Mouse (Mus musculus): ENCODE results near the gene Antxr1. TPM values are rescaled to one million over a fixed set of nuclear protein-coding genes. Genes with fewer than 3 reads are reported as not detected.

Gene Antxr1
- polyA plus RNA-seq, 1 experiment from 2014 or later, result 5.6 TPM

DNA sequence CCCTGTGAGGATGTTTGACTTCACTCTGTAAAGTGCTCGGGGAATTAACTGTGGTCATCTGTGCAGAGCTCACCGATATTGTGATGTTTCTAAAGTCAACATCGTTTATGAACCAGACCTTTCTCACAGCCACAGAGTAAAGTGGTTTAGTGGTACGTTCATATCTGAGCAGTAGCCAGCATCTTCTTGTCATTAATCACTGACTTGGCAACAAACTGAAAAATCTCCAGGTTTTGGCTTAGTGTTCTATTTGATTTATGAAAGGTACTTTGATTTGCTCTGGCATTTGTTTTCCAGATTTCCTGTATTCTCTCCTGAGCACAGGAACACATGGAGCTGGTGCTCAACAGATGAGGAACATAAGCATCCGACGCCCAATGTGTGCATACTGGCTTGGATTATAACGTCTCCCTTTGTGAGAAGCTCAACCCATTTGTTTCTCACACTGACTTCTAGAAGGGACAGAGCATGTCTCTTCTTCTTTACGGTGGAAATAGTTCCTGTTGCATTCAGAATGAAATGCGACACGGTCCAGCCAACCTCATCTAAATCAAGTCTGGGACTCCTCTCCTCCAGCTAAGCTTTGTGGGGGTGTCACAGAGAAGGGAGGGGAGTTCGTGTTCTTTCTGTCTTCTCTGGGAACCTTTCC is 50.8 kb downstream of the Antxr1 start:
- Histone ChIP-seq H3K9me3 (no peaks in the 10 kb centered on the region), H3K27ac (replicated peaks) (no peak overlapping the region), H3K4me1 (no peaks in the 10 kb centered on the region), H3K36me3 (peaks cover 8% of the 10 kb centered on the region; the same call in 1 of the 2 replicates), H3K9ac (replicated peaks) (no peak overlapping the region), H3K4me3 (no peak overlapping the region), H3K27me3 (no peaks in the 10 kb centered on the region), H3K4me2 (replicated peaks) (no peak overlapping the region)
- ATAC-seq (ENCODE audit: low FRiP score, low read depth), result no peak
- WGBS, result 85% methylated on average over 11 of the region's 11 CpGs

DNA sequence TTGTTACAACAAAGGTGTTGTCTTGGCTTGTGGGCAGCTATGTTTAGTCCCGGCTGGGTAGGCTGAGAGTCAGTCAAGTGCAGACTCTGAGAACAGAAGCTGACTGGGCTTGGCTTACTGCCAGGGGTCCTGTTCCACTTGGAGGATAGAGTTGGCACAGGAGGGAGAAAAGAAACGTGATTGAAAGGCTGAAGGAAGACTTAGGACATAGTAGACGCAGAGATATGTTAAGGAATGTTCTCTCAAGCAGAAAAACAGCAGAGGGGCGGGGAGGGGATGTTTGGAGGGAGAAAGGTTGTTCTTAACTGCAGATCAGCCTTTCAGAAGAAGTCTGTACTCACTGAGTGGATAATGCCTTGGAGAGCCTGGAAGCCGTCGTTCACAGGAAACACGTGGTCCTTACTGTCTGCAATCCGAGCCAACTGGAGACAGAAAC is 53.3 kb downstream of the Antxr1 start:
- Histone ChIP-seq H3K9ac (replicated peaks) (no peak overlapping the region), H3K9me3 (no peaks in the 10 kb centered on the region), H3K27ac (replicated peaks) (no peak overlapping the region), H3K27me3 (no peaks in the 10 kb centered on the region), H3K4me2 (replicated peaks) (no peak overlapping the region), H3K4me1 (peaks cover 6% of the 10 kb centered on the region), H3K4me3 (no peak overlapping the region), H3K36me3 (peaks cover 8% of the 10 kb centered on the region; the same call in 1 of the 2 replicates)
- WGBS, result 72% methylated on average over 8 of the region's 8 CpGs
- no peak for ATAC-seq (ENCODE audit: low FRiP score, low read depth)

DNA sequence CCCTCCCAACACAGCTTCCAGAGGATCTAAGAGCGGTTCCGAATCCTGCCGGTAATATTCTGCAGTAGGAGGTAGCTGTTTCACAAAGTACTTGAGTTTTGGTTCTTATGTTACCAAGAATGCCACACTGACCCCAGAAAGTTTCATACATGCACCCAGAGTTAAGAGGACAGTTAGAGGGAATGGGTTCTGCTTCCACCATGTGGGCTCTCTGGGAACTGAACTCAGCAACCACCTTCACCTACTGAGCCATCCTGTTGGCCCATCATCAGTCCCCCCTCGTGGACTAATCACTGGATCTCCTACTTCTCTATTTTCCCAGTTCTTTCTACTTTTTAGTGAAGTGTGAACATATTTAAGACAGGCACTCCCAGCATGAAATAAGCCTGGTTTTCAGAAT is 53.9 kb downstream of the Antxr1 start:
- no peak overlapping the region for H3K9ac ChIP-seq (replicated peaks)
- no peak overlapping the region for H3K4me3 ChIP-seq
- no peak overlapping the region for H3K4me2 ChIP-seq (replicated peaks)
- peaks cover 8% of the 10 kb centered on the region; the same call in 1 of the 2 replicates for H3K36me3 ChIP-seq
- 89% methylated on average over 4 of the region's 4 CpGs for WGBS
- ATAC-seq (ENCODE audit: low FRiP score, low read depth), result no peak
- H3K27ac ChIP-seq (replicated peaks), result no peak overlapping the region
- H3K4me1 ChIP-seq, result peaks cover 11% of the 10 kb centered on the region
- no peaks in the 10 kb centered on the region for H3K9me3 ChIP-seq
- no peaks in the 10 kb centered on the region for H3K27me3 ChIP-seq

DNA sequence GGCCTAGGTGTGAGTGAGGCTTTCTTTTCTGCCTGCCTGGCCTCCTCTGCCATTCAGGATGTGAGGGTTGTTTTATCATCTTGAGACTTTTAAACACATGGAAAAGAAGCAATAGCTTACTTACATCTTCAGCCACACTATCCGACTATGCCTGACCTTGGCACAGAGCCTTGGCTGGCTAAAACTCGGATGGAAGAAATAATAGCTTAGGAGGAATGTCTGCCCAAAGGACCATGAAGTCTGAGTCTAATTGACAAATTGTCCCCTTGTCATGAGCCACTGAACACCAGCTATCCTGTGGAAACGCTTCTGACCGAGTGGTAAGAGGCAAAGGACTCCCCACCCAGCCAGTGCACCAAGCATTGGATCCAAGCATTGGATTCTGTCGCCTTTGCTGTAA is 57.5 kb downstream of the Antxr1 start:
- 69% methylated on average over 5 of the region's 5 CpGs for WGBS
- ATAC-seq (ENCODE audit: low FRiP score, low read depth), result no peak
- H3K27ac ChIP-seq (replicated peaks), result no peak overlapping the region

DNA sequence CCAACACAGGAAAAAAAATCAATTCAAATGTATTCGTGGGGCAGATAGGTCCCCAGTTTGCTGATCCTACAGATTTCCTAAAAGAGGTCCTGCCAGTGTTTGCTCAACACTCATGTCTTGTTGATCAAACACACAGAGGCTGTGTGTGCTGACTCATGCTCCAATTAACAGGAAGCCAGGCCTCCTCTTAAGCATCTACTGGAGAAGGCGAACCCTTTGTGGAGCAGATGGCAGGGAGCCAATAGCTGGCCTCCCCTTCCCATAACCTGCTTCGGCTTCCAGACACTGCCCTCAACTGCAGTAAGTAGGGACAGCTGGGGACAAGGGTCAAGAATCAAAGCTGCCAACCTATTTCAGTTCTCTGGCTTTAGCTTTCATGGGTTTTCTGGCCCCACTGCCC is 58.1 kb downstream of the Antxr1 start:
- no peak overlapping the region for H3K4me2 ChIP-seq (replicated peaks)
- peak overlapping the region; percentile 39; the same call in 1 of the 2 replicates for H3K27ac ChIP-seq (replicated peaks)
- no peak overlapping the region for H3K9ac ChIP-seq (replicated peaks)
- no peaks in the 10 kb centered on the region for H3K27me3 ChIP-seq
- no peak overlapping the region for H3K4me3 ChIP-seq
- WGBS, result 45% methylated on average over 3 of the region's 3 CpGs
- ATAC-seq (ENCODE audit: low FRiP score, low read depth), result no peak
- peaks cover 4% of the 10 kb centered on the region; the same call in 1 of the 2 replicates for H3K9me3 ChIP-seq
- H3K36me3 ChIP-seq, result peaks cover 21% of the 10 kb centered on the region
- H3K4me1 ChIP-seq, result peaks cover 12% of the 10 kb centered on the region

More for the DNA sequence above, 57.5 kb downstream of the Antxr1 start:
- Histone ChIP-seq H3K9ac (replicated peaks) (no peak overlapping the region), H3K9me3 (peaks cover 4% of the 10 kb centered on the region; the same call in 1 of the 2 replicates), H3K4me3 (no peak overlapping the region), H3K36me3 (peaks cover 22% of the 10 kb centered on the region), H3K4me2 (replicated peaks) (no peak overlapping the region), H3K27me3 (no peaks in the 10 kb centered on the region), H3K4me1 (peaks cover 12% of the 10 kb centered on the region)

DNA sequence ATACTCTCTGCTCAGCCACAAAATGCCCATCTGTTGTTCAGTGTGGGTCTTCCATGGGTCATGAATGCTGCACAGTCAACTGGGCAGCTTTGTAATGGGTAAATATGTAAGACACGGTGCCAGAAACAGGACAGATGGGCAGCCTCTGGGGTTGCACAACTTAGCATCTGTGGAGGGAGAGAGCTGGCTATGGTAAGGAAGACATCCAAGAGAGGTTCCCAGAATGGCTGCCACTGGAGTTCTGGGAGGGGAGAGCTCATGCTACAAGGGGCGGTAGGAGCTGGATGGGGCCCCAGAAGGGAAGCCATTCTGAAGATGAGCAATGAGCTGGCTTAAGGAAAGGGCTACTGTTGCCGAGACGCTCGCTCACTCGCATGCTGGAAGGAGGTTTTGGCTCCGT is 58.7 kb downstream of the Antxr1 start:
- H3K27ac ChIP-seq (replicated peaks), result peak overlapping the region; percentile 39; the same call in 1 of the 2 replicates
- 81% methylated on average over 7 of the region's 7 CpGs for WGBS
- H3K4me2 ChIP-seq (replicated peaks), result no peak overlapping the region
- H3K36me3 ChIP-seq, result peaks cover 15% of the 10 kb centered on the region
- no peak for ATAC-seq (ENCODE audit: low FRiP score, low read depth)
- peaks cover 12% of the 10 kb centered on the region for H3K4me1 ChIP-seq
- H3K4me3 ChIP-seq, result no peak overlapping the region
- peaks cover 4% of the 10 kb centered on the region; the same call in 1 of the 2 replicates for H3K9me3 ChIP-seq
- no peaks in the 10 kb centered on the region for H3K27me3 ChIP-seq
- H3K9ac ChIP-seq (replicated peaks), result no peak overlapping the region

DNA sequence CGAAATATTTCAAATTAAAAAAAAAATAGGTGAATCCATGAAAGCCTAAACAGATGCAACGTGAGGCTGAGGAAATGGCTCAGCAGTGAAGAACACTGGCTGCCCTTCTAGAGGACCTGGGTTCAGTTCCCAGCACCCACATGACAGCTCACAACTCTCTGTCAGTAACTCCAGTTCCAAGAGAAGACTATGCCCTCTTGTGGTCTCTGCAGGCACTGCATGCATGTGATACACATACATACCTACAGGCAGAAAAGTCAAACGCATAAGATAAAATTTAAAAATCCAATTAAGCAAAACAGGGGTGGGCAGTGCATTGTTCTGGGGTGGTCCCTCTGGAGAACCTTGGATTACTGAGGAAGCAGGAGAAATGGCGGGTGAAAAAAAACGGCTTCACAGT is 60.8 kb downstream of the Antxr1 start:
- no peak overlapping the region for H3K9ac ChIP-seq (replicated peaks)
- peaks cover 18% of the 10 kb centered on the region for H3K4me1 ChIP-seq
- no peak overlapping the region for H3K27ac ChIP-seq (replicated peaks)
- whole genome bisulfite sequencing, result 98% methylated on average over 5 of the region's 5 CpGs
- H3K36me3 ChIP-seq, result peaks cover 14% of the 10 kb centered on the region
- H3K27me3 ChIP-seq, result no peaks in the 10 kb centered on the region
- H3K9me3 ChIP-seq, result peaks cover 4% of the 10 kb centered on the region; the same call in 1 of the 2 replicates
- ATAC-seq (ENCODE audit: low FRiP score, low read depth), result no peak
- H3K4me3 ChIP-seq, result no peak overlapping the region
- no peak overlapping the region for H3K4me2 ChIP-seq (replicated peaks)

DNA sequence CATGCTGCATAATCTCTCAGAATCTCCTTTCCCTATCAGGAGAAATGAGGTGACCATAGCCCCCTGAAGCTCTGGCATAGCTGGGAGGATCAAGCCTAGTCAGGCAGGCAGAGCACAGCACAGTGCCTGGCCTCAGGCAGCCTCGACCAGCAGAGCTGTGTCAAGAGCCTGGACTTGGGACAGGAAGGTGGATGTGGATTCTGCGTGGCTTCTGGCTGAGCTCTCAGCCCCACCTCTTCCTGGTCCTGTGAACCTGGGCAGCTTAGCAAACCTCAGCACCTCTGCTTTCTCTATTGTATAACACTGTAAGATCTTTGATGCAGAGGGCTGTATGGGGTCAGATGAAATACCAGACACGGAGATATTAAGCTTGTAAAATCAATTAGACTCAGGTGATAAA is 61.8 kb downstream of the Antxr1 start:
- 76% methylated on average over 3 of the region's 3 CpGs for WGBS
- H3K27ac ChIP-seq (replicated peaks), result no peak overlapping the region
- ATAC-seq (ENCODE audit: low FRiP score, low read depth), result no peak
- no peaks in the 10 kb centered on the region for H3K27me3 ChIP-seq
- peaks cover 14% of the 10 kb centered on the region for H3K36me3 ChIP-seq
- H3K4me2 ChIP-seq (replicated peaks), result no peak overlapping the region
- H3K4me1 ChIP-seq, result peaks cover 18% of the 10 kb centered on the region
- H3K9ac ChIP-seq (replicated peaks), result no peak overlapping the region
- no peak overlapping the region for H3K4me3 ChIP-seq
- H3K9me3 ChIP-seq, result peaks cover 4% of the 10 kb centered on the region; the same call in 1 of the 2 replicates

DNA sequence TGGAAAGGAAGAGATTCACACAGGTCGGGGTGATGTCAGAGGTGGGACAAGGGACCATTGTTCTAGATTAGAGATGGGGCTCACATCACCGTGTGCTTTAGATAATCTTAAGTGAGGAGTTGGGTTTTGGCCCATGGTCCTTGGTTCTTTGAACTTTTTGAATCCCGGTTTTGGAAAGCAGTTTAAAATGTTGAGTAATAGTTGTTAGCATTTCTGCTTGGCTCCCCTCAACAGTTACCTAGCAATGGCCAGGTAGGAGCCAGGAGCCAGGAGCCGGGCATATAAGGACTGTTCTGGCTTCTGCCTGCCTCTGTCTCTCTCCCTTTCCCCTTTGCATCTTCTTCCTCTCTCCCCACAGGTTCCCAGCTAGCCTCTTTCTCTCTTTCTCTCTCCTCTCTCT is 62.5 kb downstream of the Antxr1 start:
- Histone ChIP-seq H3K27ac (replicated peaks) (no peak overlapping the region), H3K4me2 (replicated peaks) (no peak overlapping the region), H3K9me3 (peaks cover 4% of the 10 kb centered on the region; the same call in 1 of the 2 replicates), H3K36me3 (peaks cover 14% of the 10 kb centered on the region), H3K4me1 (peaks cover 18% of the 10 kb centered on the region), H3K9ac (replicated peaks) (no peak overlapping the region), H3K4me3 (no peak overlapping the region), H3K27me3 (no peaks in the 10 kb centered on the region)
- 84% methylated on average over 4 of the region's 4 CpGs for WGBS
- ATAC-seq (ENCODE audit: low FRiP score, low read depth), result no peak

DNA sequence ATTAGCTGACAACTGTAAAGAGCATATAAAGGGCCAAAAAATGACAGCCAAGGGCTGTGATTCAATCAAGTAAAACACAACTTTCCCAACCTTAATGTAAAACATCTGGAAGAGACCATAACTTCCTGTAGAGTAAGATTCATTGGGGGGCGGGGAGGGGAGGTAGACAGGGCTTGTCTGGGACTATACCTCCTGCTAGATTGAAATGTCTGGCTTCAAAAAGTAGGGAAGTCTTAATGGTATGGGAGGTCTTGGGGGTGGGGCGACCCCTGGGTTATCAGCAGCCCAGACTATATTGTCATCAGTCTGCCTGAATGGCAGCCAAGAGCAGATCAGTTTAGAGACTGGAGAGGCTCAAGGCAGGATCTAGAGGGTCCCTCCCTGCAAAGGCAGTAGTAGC is 63.4 kb downstream of the Antxr1 start:
- Histone ChIP-seq H3K27ac (replicated peaks) (no peak overlapping the region), H3K9me3 (peaks cover 4% of the 10 kb centered on the region; the same call in 1 of the 2 replicates), H3K27me3 (no peaks in the 10 kb centered on the region), H3K36me3 (peaks cover 14% of the 10 kb centered on the region), H3K4me3 (no peak overlapping the region), H3K4me1 (peaks cover 12% of the 10 kb centered on the region), H3K4me2 (replicated peaks) (no peak overlapping the region), H3K9ac (replicated peaks) (no peak overlapping the region)
- 89% methylated on average over 2 of the region's 2 CpGs for WGBS
- no peak for ATAC-seq (ENCODE audit: low FRiP score, low read depth)

DNA sequence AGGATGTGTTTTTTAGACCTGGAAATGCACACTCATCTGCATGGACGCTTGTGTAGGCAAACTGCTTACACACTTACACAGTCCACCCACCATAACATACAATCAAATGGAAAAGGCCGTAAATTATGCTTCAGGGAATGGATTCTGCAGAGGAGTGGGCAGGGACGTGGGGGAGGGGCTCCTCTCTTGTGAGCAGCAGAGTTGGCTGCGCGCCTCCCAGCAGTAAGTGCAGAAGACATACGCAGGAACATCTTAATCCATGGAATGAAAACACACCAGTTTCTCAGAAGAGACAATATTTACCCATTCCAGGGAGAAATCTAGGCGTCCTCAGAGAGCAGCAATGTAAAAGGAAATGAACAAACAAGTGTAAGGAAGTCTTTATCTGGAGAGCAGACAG is 65.2 kb downstream of the Antxr1 start:
- Histone ChIP-seq H3K27me3 (no peaks in the 10 kb centered on the region), H3K4me3 (no peak overlapping the region), H3K36me3 (peaks cover 14% of the 10 kb centered on the region), H3K4me2 (replicated peaks) (no peak overlapping the region), H3K9ac (replicated peaks) (no peak overlapping the region), H3K4me1 (peaks cover 6% of the 10 kb centered on the region; the same call in 1 of the 2 replicates), H3K9me3 (peaks cover 4% of the 10 kb centered on the region; the same call in 1 of the 2 replicates), H3K27ac (replicated peaks) (no peak overlapping the region)
- no peak for ATAC-seq (ENCODE audit: low FRiP score, low read depth)
- WGBS, result 41% methylated on average over 7 of the region's 7 CpGs

DNA sequence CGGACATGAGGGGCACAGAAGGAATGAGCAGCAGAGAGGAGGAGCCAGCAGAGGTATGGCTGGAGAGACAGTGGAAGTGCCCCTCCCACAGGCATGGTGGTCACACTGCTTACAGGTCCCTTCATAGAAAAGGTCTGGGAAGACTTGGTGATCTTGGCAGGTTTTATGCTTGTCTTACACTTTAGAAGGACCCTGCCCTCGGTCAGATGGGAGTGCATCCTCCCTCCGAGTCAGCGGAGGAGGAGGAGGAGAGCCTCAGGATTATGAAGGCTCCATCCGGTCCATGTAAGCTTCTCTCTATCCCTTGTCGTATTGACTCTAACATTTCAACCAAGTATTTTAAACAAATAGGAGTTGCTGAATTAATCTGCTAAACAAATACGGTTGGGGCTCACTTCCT is 65.7 kb downstream of the Antxr1 start:
- no peak overlapping the region for H3K4me2 ChIP-seq (replicated peaks)
- H3K4me3 ChIP-seq, result no peak overlapping the region
- H3K36me3 ChIP-seq, result peaks cover 14% of the 10 kb centered on the region
- H3K9me3 ChIP-seq, result peaks cover 4% of the 10 kb centered on the region; the same call in 1 of the 2 replicates
- ATAC-seq (ENCODE audit: low FRiP score, low read depth), result no peak
- H3K9ac ChIP-seq (replicated peaks), result no peak overlapping the region
- H3K27me3 ChIP-seq, result no peaks in the 10 kb centered on the region
- no peak overlapping the region for H3K27ac ChIP-seq (replicated peaks)
- WGBS, result 87% methylated on average over 7 of the region's 7 CpGs
- H3K4me1 ChIP-seq, result peaks cover 6% of the 10 kb centered on the region; the same call in 1 of the 2 replicates
